8 mouse cellular contexts compared by ENCODE assay signal in genomic region chr6:72361121-72361551, GRCm38 (mm10). TPM values are rescaled to one million over a fixed set of nuclear protein-coding genes. Genes with fewer than 3 reads are reported as not detected.
A peak's percentile ranks its signal among the peaks of the same experiment; 100 is the strongest.
DNase-seq lines count a peak whose midpoint lies in the region; ATAC-seq and TF ChIP-seq lines count a peak whose summit lies in the region.

No protein-coding gene starts in this region.

- DNase-seq in lung, embryonic 14.5 days, result no peak
- no peak for DNase-seq in lung, postnatal 10 days
- DNase-seq in forebrain, embryonic 11.5 days (ENCODE audit: low spot score), result no peak
- peak; percentile 56 for DNase-seq in liver, adult 2 months (ENCODE audit: extremely low read depth, low read depth, low spot score)
- no peak for DNase-seq in thymus, postnatal 0 days (ENCODE audit: low spot score)
- no peak for DNase-seq in left cerebral cortex, adult 11 months (ENCODE audit: low spot score)
- no peak for DNase-seq in MN1 (ENCODE audit: low spot score)

- H3K4me1 ChIP-seq in lung, embryonic 14.5 days (ENCODE audit: insufficient read depth), result 0 out of 2 replicates have a peak, but pooled peaks cover 4% of the 10 kb centered on the region
- peaks cover 5% of the 10 kb centered on the region; the same call in 1 of the 2 replicates for H3K4me1 ChIP-seq in forebrain, embryonic 11.5 days (replicated peaks; ENCODE audit: control insufficient read depth, insufficient read depth, low read length)
- H3K4me1 ChIP-seq in liver, adult 2 months (ENCODE audit: control insufficient read depth, insufficient read depth, low read length), result peaks cover 24% of the 10 kb centered on the region
- peaks cover 33% of the 10 kb centered on the region for H3K4me1 ChIP-seq in stomach, embryonic 15.5 days

- TF ChIP-seq POLR2A in liver, adult 2 months (IDR thresholded peaks at IDR 0.05; ENCODE audit: extremely low read depth, insufficient read depth, low read length), result no peak

- H3K27ac ChIP-seq in lung, embryonic 14.5 days (ENCODE audit: low read depth), result no peak overlapping the region
- no peak overlapping the region for H3K27ac ChIP-seq in forebrain, embryonic 11.5 days (ENCODE audit: low read depth, low read length)
- peak overlapping the region; percentile 25 for H3K27ac ChIP-seq in liver, adult 2 months (replicated peaks; ENCODE audit: insufficient read depth, low read depth, low read length)
- no peak overlapping the region for H3K27ac ChIP-seq in stomach, embryonic 15.5 days

- peaks cover 28% of the 10 kb centered on the region for H3K36me3 ChIP-seq in lung, embryonic 14.5 days (ENCODE audit: insufficient read depth)
- H3K36me3 ChIP-seq in forebrain, embryonic 11.5 days (ENCODE audit: control insufficient read depth, insufficient read depth, low read length), result no peaks in the 10 kb centered on the region; the same call in 1 of the 2 replicates
- H3K36me3 ChIP-seq in liver, adult 2 months (ENCODE audit: control insufficient read depth, insufficient read depth, low read length), result peaks cover 21% of the 10 kb centered on the region
- H3K36me3 ChIP-seq in stomach, embryonic 15.5 days, result peaks cover 14% of the 10 kb centered on the region; the same call in 1 of the 2 replicates

- peaks cover 3% of the 10 kb centered on the region; the same call in 1 of the 2 replicates for H3K79me2 ChIP-seq in liver, adult 2 months (ENCODE audit: control insufficient read depth, insufficient read depth, low read length)

- H3K4me2 ChIP-seq in lung, embryonic 14.5 days, result peak overlapping the region; percentile 86
- H3K4me2 ChIP-seq in forebrain, embryonic 11.5 days (ENCODE audit: low read depth, low read length, severe bottlenecking), result peak overlapping the region; percentile 76
- peak overlapping the region; percentile 71 for H3K4me2 ChIP-seq in stomach, embryonic 15.5 days

- H3K4me3 ChIP-seq in lung, embryonic 14.5 days (ENCODE audit: low read depth, low read length), result peak overlapping the region; percentile 82
- peak overlapping the region; percentile 80 for H3K4me3 ChIP-seq in forebrain, embryonic 11.5 days (ENCODE audit: low read depth, low read length)
- no peak overlapping the region; the same call in 1 of the 2 replicates for H3K4me3 ChIP-seq in liver, adult 2 months (ENCODE audit: insufficient read depth, low read depth, low read length)
- H3K4me3 ChIP-seq in stomach, embryonic 15.5 days (replicated peaks), result peak overlapping the region; percentile 85

- 45% methylated on average over 5 of the region's 5 CpGs for WGBS in lung, embryonic 14.5 days
- 73% methylated on average over 5 of the region's 5 CpGs for WGBS in forebrain, embryonic 11.5 days
- 15% methylated on average over 5 of the region's 5 CpGs for WGBS in liver, adult 2 months
- 51% methylated on average over 5 of the region's 5 CpGs for WGBS in stomach, embryonic 15.5 days

- peak overlapping the region; percentile 78 for H3K9ac ChIP-seq in lung, embryonic 14.5 days
- H3K9ac ChIP-seq in forebrain, embryonic 11.5 days (ENCODE audit: low read length), result no peak overlapping the region; the same call in 1 of the 2 replicates
- H3K9ac ChIP-seq in liver, adult 2 months (ENCODE audit: low read depth, low read length), result peak overlapping the region; percentile 24
- H3K9ac ChIP-seq in stomach, embryonic 15.5 days, result peak overlapping the region; percentile 55; the same call in 1 of the 2 replicates

- no peaks in the 10 kb centered on the region for H3K9me3 ChIP-seq in lung, embryonic 14.5 days (ENCODE audit: low read depth, low read length)
- no peaks in the 10 kb centered on the region for H3K9me3 ChIP-seq in forebrain, embryonic 11.5 days (ENCODE audit: control insufficient read depth, low read length)
- no peaks in the 10 kb centered on the region for H3K9me3 ChIP-seq in stomach, embryonic 15.5 days

- no peaks in the 10 kb centered on the region for H3K27me3 ChIP-seq in lung, embryonic 14.5 days (ENCODE audit: insufficient read depth, low read length)
- no peaks in the 10 kb centered on the region for H3K27me3 ChIP-seq in forebrain, embryonic 11.5 days (ENCODE audit: control insufficient read depth, insufficient read depth, low read length)
- no peaks in the 10 kb centered on the region for H3K27me3 ChIP-seq in liver, adult 2 months (ENCODE audit: control insufficient read depth, insufficient read depth, low read length)
- H3K27me3 ChIP-seq in stomach, embryonic 15.5 days (replicated peaks), result no peaks in the 10 kb centered on the region

- no peak for TF ChIP-seq CTCF in lung, embryonic 14.5 days (IDR thresholded peaks at IDR 0.05; ENCODE audit: low read depth)
- no peak for TF ChIP-seq CTCF in liver, adult 2 months (IDR thresholded peaks at IDR 0.05; ENCODE audit: low read depth, low read length)

- ATAC-seq in lung, embryonic 14.5 days (ENCODE audit: insufficient read depth), result no peak
- no peak for ATAC-seq in forebrain, embryonic 11.5 days (replicated peaks; ENCODE audit: low FRiP score)
- ATAC-seq in stomach, embryonic 15.5 days (ENCODE audit: insufficient read depth, low FRiP score, low read depth), result no peak

RNA-seq across cellular contexts. Expression of gene Rnf181, which starts 5.6 kb away (rescaled TPM):
- 105 and 116 TPM in 2 replicates for polyA plus RNA-seq in lung, embryonic 14.5 days (2014; fragmentation: Nextera tagmentation; extraction: Ambion mirVana)
- polyA plus RNA-seq in forebrain, embryonic 11.5 days (2014; fragmentation: Nextera tagmentation; extraction: Ambion mirVana), result 102 and 106 TPM in 2 replicates
- 58.1 and 62.6 TPM in 2 replicates for total RNA-seq in liver, adult 2 months (2014; rRNA removed)
- 66.4 and 75.2 TPM in 2 replicates for polyA plus RNA-seq in liver, adult 2 months (2012; rRNA removed)
- 123 and 132 TPM in 2 replicates for polyA plus RNA-seq in stomach, embryonic 15.5 days (2015; fragmentation: Nextera tagmentation; extraction: Ambion mirVana)
- polyA plus RNA-seq in thymus, postnatal 0 days (2015; fragmentation: Nextera tagmentation; extraction: Ambion mirVana), result 135 and 138 TPM in 2 replicates

RNA-seq across cellular contexts. Expression of gene Tmem150a, which starts 5.9 kb away (rescaled TPM):
- 10.3 and 10.4 TPM in 2 replicates for polyA plus RNA-seq in lung, embryonic 14.5 days (2014; fragmentation: Nextera tagmentation; extraction: Ambion mirVana)
- 4.2 and 4.6 TPM in 2 replicates for polyA plus RNA-seq in forebrain, embryonic 11.5 days (2014; fragmentation: Nextera tagmentation; extraction: Ambion mirVana)
- 62.9 and 78.9 TPM in 2 replicates for total RNA-seq in liver, adult 2 months (2014; rRNA removed)
- polyA plus RNA-seq in liver, adult 2 months (2012; rRNA removed), result 202 and 244 TPM in 2 replicates
- polyA plus RNA-seq in stomach, embryonic 15.5 days (2015; fragmentation: Nextera tagmentation; extraction: Ambion mirVana), result 14.8 and 15.4 TPM in 2 replicates
- polyA plus RNA-seq in thymus, postnatal 0 days (2015; fragmentation: Nextera tagmentation; extraction: Ambion mirVana), result 1.6 and 1.9 TPM in 2 replicates

RNA-seq across cellular contexts. Expression of gene 0610030E20Rik, which starts 14.0 kb away (rescaled TPM):
- polyA plus RNA-seq in lung, embryonic 14.5 days (2014; fragmentation: Nextera tagmentation; extraction: Ambion mirVana), result 25.5 and 29.7 TPM in 2 replicates
- polyA plus RNA-seq in forebrain, embryonic 11.5 days (2014; fragmentation: Nextera tagmentation; extraction: Ambion mirVana), result 21.4 and 21.5 TPM in 2 replicates
- 10.2 and 14.2 TPM in 2 replicates for total RNA-seq in liver, adult 2 months (2014; rRNA removed)
- 17.5 and 18.5 TPM in 2 replicates for polyA plus RNA-seq in liver, adult 2 months (2012; rRNA removed)
- polyA plus RNA-seq in stomach, embryonic 15.5 days (2015; fragmentation: Nextera tagmentation; extraction: Ambion mirVana), result 25.7 and 28.2 TPM in 2 replicates
- 31.7 and 32.5 TPM in 2 replicates for polyA plus RNA-seq in thymus, postnatal 0 days (2015; fragmentation: Nextera tagmentation; extraction: Ambion mirVana)

RNA-seq across cellular contexts. Expression of gene Usp39, which starts 16.2 kb away (rescaled TPM):
- 69.0 and 73.7 TPM in 2 replicates for polyA plus RNA-seq in lung, embryonic 14.5 days (2014; fragmentation: Nextera tagmentation; extraction: Ambion mirVana)
- polyA plus RNA-seq in forebrain, embryonic 11.5 days (2014; fragmentation: Nextera tagmentation; extraction: Ambion mirVana), result 109 and 113 TPM in 2 replicates
- total RNA-seq in liver, adult 2 months (2014; rRNA removed), result 15.2 TPM in 2 replicates
- polyA plus RNA-seq in liver, adult 2 months (2012; rRNA removed), result 10.5 and 11.9 TPM in 2 replicates
- 38.3 and 39.9 TPM in 2 replicates for polyA plus RNA-seq in stomach, embryonic 15.5 days (2015; fragmentation: Nextera tagmentation; extraction: Ambion mirVana)
- polyA plus RNA-seq in thymus, postnatal 0 days (2015; fragmentation: Nextera tagmentation; extraction: Ambion mirVana), result 51.1 and 52.8 TPM in 2 replicates

RNA-seq across cellular contexts. Expression of gene Vamp5, which starts 19.1 kb away (rescaled TPM):
- polyA plus RNA-seq in lung, embryonic 14.5 days (2014; fragmentation: Nextera tagmentation; extraction: Ambion mirVana), result 31.0 and 31.2 TPM in 2 replicates
- polyA plus RNA-seq in forebrain, embryonic 11.5 days (2014; fragmentation: Nextera tagmentation; extraction: Ambion mirVana), result 8.1 and 11.9 TPM in 2 replicates
- 18.9 and 20.5 TPM in 2 replicates for total RNA-seq in liver, adult 2 months (2014; rRNA removed)
- polyA plus RNA-seq in liver, adult 2 months (2012; rRNA removed), result 18.3 and 18.5 TPM in 2 replicates
- polyA plus RNA-seq in stomach, embryonic 15.5 days (2015; fragmentation: Nextera tagmentation; extraction: Ambion mirVana), result 23.9 and 26.8 TPM in 2 replicates
- 24.7 and 29.0 TPM in 2 replicates for polyA plus RNA-seq in thymus, postnatal 0 days (2015; fragmentation: Nextera tagmentation; extraction: Ambion mirVana)

Comparison
In these comparisons a context has a peak if more than half of its experiments do, and no peak if none do; other contexts are left out.
1. RNA of gene Tmem150a, which starts 5.9 kb away (polyA plus RNA-seq): 202 to 244 TPM in liver, adult 2 months; 14.8 to 15.4 TPM in stomach, embryonic 15.5 days, 10.3 to 10.4 TPM in lung, embryonic 14.5 days, 4.2 to 4.6 TPM in forebrain, embryonic 11.5 days and 1.6 to 1.9 TPM in thymus, postnatal 0 days; every median in the first group is over 10 times any median in the second.
2. Peak in every context shown above with its lines, with median percentiles within 50 percentile points of each other: H3K4me2 ChIP-seq.